Mouse (Mus musculus) MEL (cell line): Measurements from ENCODE around the gene H2afy.

Experiments
- BHLHE40 ChIP-seq: IDR thresholded peaks from 2 replicates; pipeline ENCODE4 v1.6.1; 2012; ENCODE audit warnings: low read depth, mild to moderate bottlenecking, inconsistent platforms, low read length, improper control_type of control experiment, borderline replicate concordance
- CHD2 ChIP-seq: IDR thresholded peaks from 2 replicates; pipeline ENCODE4 v1.6.1; 2011; ENCODE audit warnings: low read length, improper control_type of control experiment
- CTCF ChIP-seq, 3 experiments: IDR thresholded peaks in 2 of 3; conservative IDR thresholded peaks in 1 of 3; 2 replicates each; pipeline ENCODE4 v1.5.1; 2011 to 2012; ENCODE audit warnings: low read length in 3 of 3, low read depth in 2 of 3, mild to moderate bottlenecking in 2 of 3, improper control_type of control experiment in 1 of 3, inconsistent platforms in 1 of 3, mixed read lengths in 1 of 3, moderate library complexity in 1 of 3; ENCODE audit not compliant: control insufficient read depth in 1 of 3, insufficient read depth in 1 of 3, poor library complexity in 1 of 3, severe bottlenecking in 1 of 3
- NELFE ChIP-seq: IDR thresholded peaks from 2 replicates; pipeline ENCODE4 v1.6.1; 2011; ENCODE audit warnings: low read depth, low read length, improper control_type of control experiment
- NRF1 ChIP-seq: IDR thresholded peaks from 2 replicates; pipeline ENCODE4 v1.6.1; 2014; ENCODE audit warnings: low read depth, mild to moderate bottlenecking, inconsistent platforms, low read length, improper control_type of control experiment, moderate library complexity; ENCODE audit not compliant: poor library complexity, insufficient read depth, severe bottlenecking
- POLR2A ChIP-seq, 2 experiments: IDR thresholded peaks; 2 replicates each; pipeline ENCODE4 v1.6.1; 2011 to 2012; ENCODE audit warnings: low read length in 2 of 2, mild to moderate bottlenecking in 2 of 2, control low read depth in 1 of 2, improper control_type of control experiment in 1 of 2, low read depth in 1 of 2, moderate library complexity in 1 of 2; ENCODE audit not compliant: control insufficient read depth in 1 of 2, insufficient read depth in 1 of 2, poor library complexity in 1 of 2
- POLR2AphosphoS2 ChIP-seq: IDR thresholded peaks from 2 replicates; pipeline ENCODE4 v1.6.1; 2011; ENCODE audit warnings: low read length, improper control_type of control experiment
- SMC3 ChIP-seq: IDR thresholded peaks from 2 replicates; pipeline ENCODE4 v1.6.1; 2011; ENCODE audit warnings: low read depth, low read length, improper control_type of control experiment
- USF1 ChIP-seq: IDR thresholded peaks from 2 replicates; pipeline ENCODE4 v1.6.1; 2014; ENCODE audit warnings: low read depth, mild to moderate bottlenecking, inconsistent platforms, low read length, improper control_type of control experiment, moderate library complexity

DNA sequence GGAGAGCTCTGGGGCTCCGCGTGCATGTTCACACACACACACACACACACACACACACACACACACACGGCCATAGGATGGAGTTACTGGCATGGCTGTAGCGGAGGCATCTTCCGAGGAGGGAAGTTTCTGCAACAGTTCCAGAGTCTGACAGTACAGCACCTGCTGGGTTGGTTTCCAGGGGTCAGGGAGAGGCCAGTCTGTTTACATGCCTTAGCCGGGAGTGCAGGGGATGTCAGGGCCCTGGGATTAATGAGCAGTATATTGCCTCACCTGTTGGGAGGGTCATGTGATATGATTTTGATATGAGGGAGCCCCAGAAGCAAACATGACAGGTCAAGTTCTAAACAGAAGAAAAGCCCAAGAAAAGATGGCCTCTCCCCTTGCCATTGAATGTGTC lies 66.5 kb downstream of the H2afy start:
- TF ChIP-seq NELFE: no peak
- no peak for TF ChIP-seq USF1
- no peak for TF ChIP-seq CTCF (IDR thresholded peaks at IDR 0.05 in 2 of 3, conservative IDR thresholded peaks at IDR 0.05 in 1 of 3; ENCODE audit: control insufficient read depth in 1 of 3, insufficient read depth in 1 of 3, low read depth in 2 of 3, low read length in 3 of 3, poor library complexity in 1 of 3, severe bottlenecking in 1 of 3)
- no peak for TF ChIP-seq POLR2A (IDR thresholded peaks at IDR 0.05; ENCODE audit: control insufficient read depth in 1 of 2, insufficient read depth in 1 of 2, low read depth in 1 of 2, low read length in 2 of 2, poor library complexity in 1 of 2)
- no peak for TF ChIP-seq CHD2
- TF ChIP-seq SMC3: no peak
- no peak for TF ChIP-seq NRF1
- TF ChIP-seq POLR2AphosphoS2: no peak
- TF ChIP-seq BHLHE40: no peak
